Mouse (Mus musculus): ENCODE data around the gene Sfn.

DNA sequence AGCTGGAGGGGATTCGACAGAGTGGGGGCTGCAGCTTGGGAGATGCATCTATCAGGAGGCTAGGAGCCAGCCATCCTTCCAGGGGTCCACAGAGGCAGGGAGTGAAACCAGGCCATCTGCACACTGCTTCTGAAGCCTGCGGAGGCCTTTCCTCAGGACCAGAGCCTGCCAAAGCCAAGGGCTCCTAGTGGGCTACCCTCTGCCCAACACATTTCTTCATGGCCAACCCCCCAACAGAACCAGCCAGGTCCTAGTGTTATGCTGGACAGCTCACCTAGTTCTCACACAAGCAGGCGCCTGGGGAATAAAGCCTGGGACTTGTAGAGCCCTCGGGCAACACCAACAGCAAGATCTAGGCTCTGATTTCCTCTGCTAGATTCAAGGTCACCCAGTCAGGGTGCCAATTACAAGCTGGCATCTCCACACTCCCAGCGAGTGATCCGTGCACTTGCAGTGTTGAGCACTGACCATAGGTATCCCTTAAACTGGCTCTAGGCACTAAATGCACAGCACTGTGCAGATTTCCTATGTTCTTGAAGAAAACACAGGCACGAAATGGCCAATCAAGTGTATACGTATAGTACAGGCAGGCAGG is 28.5 kb upstream of the Sfn start:
- no peak for TF ChIP-seq POLR2A (IDR thresholded peaks at IDR 0.05; ENCODE audit: borderline replicate concordance, extremely low read depth, insufficient read depth, insufficient read length, poor library complexity, severe bottlenecking)
- TF ChIP-seq CTCF (IDR thresholded peaks at IDR 0.05; ENCODE audit: borderline replicate concordance, extremely low read depth, insufficient read depth, insufficient read length), result no peak
